Mouse (Mus musculus) MEL (cell line): ENCODE results near the gene Gss. TPM values are rescaled to one million over a fixed set of nuclear protein-coding genes. Genes with fewer than 3 reads are reported as not detected.

Experiments
- DNase-seq: peaks from one replicate; pipeline ENCODE4 v3.0.0; 2011; ENCODE audit warnings: low read depth, low spot score
- H3K27ac ChIP-seq: 2 replicates; pipeline ENCODE4 v1.5.1; 2012; ENCODE audit warnings: low read depth, mild to moderate bottlenecking, control low read depth, low read length, moderate library complexity; ENCODE audit not compliant: control insufficient read depth
- H3K27me3 ChIP-seq, 2 experiments: fragments of 150-350 bp in 1 of 2; sonication (generic) in 1 of 2; 2 replicates each; pipeline ENCODE4 v1.6.1; 2012; ENCODE audit warnings: low read length in 2 of 2, mild to moderate bottlenecking in 2 of 2, improper control_type of control experiment in 1 of 2, moderate library complexity in 1 of 2; ENCODE audit not compliant: insufficient read depth in 2 of 2, control insufficient read depth in 1 of 2
- H3K36me3 ChIP-seq, 2 experiments: 2 replicates each; pipeline ENCODE4 v1.6.1; 2012 to 2014; ENCODE audit warnings: low read length in 2 of 2, improper control_type of control experiment in 1 of 2, inconsistent platforms in 1 of 2, mild to moderate bottlenecking in 1 of 2; ENCODE audit not compliant: insufficient read depth in 2 of 2, control insufficient read depth in 1 of 2
- H3K4me1 ChIP-seq, 2 experiments: fragments of 150-350 bp in 1 of 2; sonication (generic) in 1 of 2; 2 replicates each; pipeline ENCODE4 v1.6.1; 2012; ENCODE audit warnings: low read length in 2 of 2, improper control_type of control experiment in 1 of 2, mild to moderate bottlenecking in 1 of 2; ENCODE audit not compliant: insufficient read depth in 2 of 2, control insufficient read depth in 1 of 2
- H3K4me3 ChIP-seq, 2 experiments: fragments of 150-350 bp in 1 of 2; sonication (generic) in 1 of 2; 2 replicates each; pipeline ENCODE4 v1.5.1; 2012; ENCODE audit warnings: low read depth in 2 of 2, low read length in 2 of 2, mild to moderate bottlenecking in 2 of 2, moderate library complexity in 2 of 2, control low read depth in 1 of 2, improper control_type of control experiment in 1 of 2; ENCODE audit not compliant: control insufficient read depth in 1 of 2, insufficient read depth in 1 of 2
- H3K79me2 ChIP-seq: 2 replicates; pipeline ENCODE4 v1.6.1; 2012; ENCODE audit warnings: mild to moderate bottlenecking, low read length, moderate library complexity; ENCODE audit not compliant: control insufficient read depth, poor library complexity, insufficient read depth
- H3K9ac ChIP-seq: 2 replicates; pipeline ENCODE4 v1.6.1; 2012; ENCODE audit warnings: low read depth, mild to moderate bottlenecking, control low read depth, low read length, moderate library complexity; ENCODE audit not compliant: control insufficient read depth, poor library complexity, severe bottlenecking
- H3K9me3 ChIP-seq: fragments of 150-350 bp; sonication (generic); replicated peaks from 2 replicates; pipeline ENCODE4 v1.6.1; 2012; ENCODE audit warnings: mild to moderate bottlenecking, low read length, improper control_type of control experiment, moderate library complexity; ENCODE audit not compliant: insufficient read depth
- BHLHE40 ChIP-seq: IDR thresholded peaks from 2 replicates; pipeline ENCODE4 v1.6.1; 2012; ENCODE audit warnings: low read depth, mild to moderate bottlenecking, inconsistent platforms, low read length, improper control_type of control experiment, borderline replicate concordance
- CHD2 ChIP-seq: IDR thresholded peaks from 2 replicates; pipeline ENCODE4 v1.6.1; 2011; ENCODE audit warnings: low read length, improper control_type of control experiment
- CTCF ChIP-seq, 3 experiments: IDR thresholded peaks in 2 of 3; conservative IDR thresholded peaks in 1 of 3; 2 replicates each; pipeline ENCODE4 v1.5.1; 2011 to 2012; ENCODE audit warnings: low read length in 3 of 3, low read depth in 2 of 3, mild to moderate bottlenecking in 2 of 3, improper control_type of control experiment in 1 of 3, inconsistent platforms in 1 of 3, mixed read lengths in 1 of 3, moderate library complexity in 1 of 3; ENCODE audit not compliant: control insufficient read depth in 1 of 3, insufficient read depth in 1 of 3, poor library complexity in 1 of 3, severe bottlenecking in 1 of 3
- E2F4 ChIP-seq: IDR thresholded peaks from 2 replicates; pipeline ENCODE4 v1.6.1; 2011; ENCODE audit warnings: low read depth, low read length, improper control_type of control experiment, borderline replicate concordance
- ELF1 ChIP-seq: IDR thresholded peaks from 2 replicates; pipeline ENCODE4 v1.6.1; 2014; ENCODE audit warnings: low read depth, mild to moderate bottlenecking, inconsistent platforms, low read length, improper control_type of control experiment, moderate library complexity
- ETS1 ChIP-seq: IDR thresholded peaks from 2 replicates; pipeline ENCODE4 v1.6.1; 2012; ENCODE audit warnings: low read depth, mild to moderate bottlenecking, inconsistent platforms, low read length, improper control_type of control experiment, moderate library complexity
- GABPA ChIP-seq: IDR thresholded peaks from 2 replicates; pipeline ENCODE4 v1.6.1; 2012; ENCODE audit warnings: low read depth, mild to moderate bottlenecking, inconsistent platforms, low read length, improper control_type of control experiment, moderate library complexity
- GATA1 ChIP-seq: IDR thresholded peaks from 2 replicates; pipeline ENCODE4 v1.6.1; 2011; ENCODE audit warnings: low read depth, low read length, improper control_type of control experiment
- HCFC1 ChIP-seq: IDR thresholded peaks from 2 replicates; pipeline ENCODE4 v1.6.1; 2012; ENCODE audit warnings: low read depth, mild to moderate bottlenecking, inconsistent platforms, low read length, improper control_type of control experiment, moderate library complexity
- KAT2A ChIP-seq: conservative IDR thresholded peaks from 2 replicates; pipeline ENCODE4 v1.6.1; 2012; ENCODE audit warnings: low read depth, low read length, improper control_type of control experiment, inconsistent platforms
- MAFK ChIP-seq: IDR thresholded peaks from 2 replicates; pipeline ENCODE4 v1.6.1; 2011; ENCODE audit warnings: low read depth, mild to moderate bottlenecking, low read length, improper control_type of control experiment, borderline replicate concordance
- MAX ChIP-seq: IDR thresholded peaks from 2 replicates; pipeline ENCODE4 v1.6.1; 2011; ENCODE audit warnings: low read length, improper control_type of control experiment
- MAZ ChIP-seq: IDR thresholded peaks from 2 replicates; pipeline ENCODE4 v1.6.1; 2012; ENCODE audit warnings: low read depth, mild to moderate bottlenecking, inconsistent platforms, low read length, improper control_type of control experiment
- MYB ChIP-seq: IDR thresholded peaks from 2 replicates; pipeline ENCODE4 v1.6.1; 2011; ENCODE audit warnings: mild to moderate bottlenecking, low read depth, low read length, improper control_type of control experiment
- MYC ChIP-seq: IDR thresholded peaks from 2 replicates; pipeline ENCODE4 v1.6.1; 2011; ENCODE audit warnings: low read depth, mild to moderate bottlenecking, low read length, improper control_type of control experiment, moderate library complexity
- NELFE ChIP-seq: IDR thresholded peaks from 2 replicates; pipeline ENCODE4 v1.6.1; 2011; ENCODE audit warnings: low read depth, low read length, improper control_type of control experiment
- NRF1 ChIP-seq: IDR thresholded peaks from 2 replicates; pipeline ENCODE4 v1.6.1; 2014; ENCODE audit warnings: low read depth, mild to moderate bottlenecking, inconsistent platforms, low read length, improper control_type of control experiment, moderate library complexity; ENCODE audit not compliant: poor library complexity, insufficient read depth, severe bottlenecking
- POLR2A ChIP-seq, 2 experiments: IDR thresholded peaks; 2 replicates each; pipeline ENCODE4 v1.6.1; 2011 to 2012; ENCODE audit warnings: low read length in 2 of 2, mild to moderate bottlenecking in 2 of 2, control low read depth in 1 of 2, improper control_type of control experiment in 1 of 2, low read depth in 1 of 2, moderate library complexity in 1 of 2; ENCODE audit not compliant: control insufficient read depth in 1 of 2, insufficient read depth in 1 of 2, poor library complexity in 1 of 2
- POLR2AphosphoS2 ChIP-seq: IDR thresholded peaks from 2 replicates; pipeline ENCODE4 v1.6.1; 2011; ENCODE audit warnings: low read length, improper control_type of control experiment
- RAD21 ChIP-seq: IDR thresholded peaks from 2 replicates; pipeline ENCODE4 v1.6.1; 2011; ENCODE audit warnings: mild to moderate bottlenecking, low read depth, low read length, improper control_type of control experiment
- RCOR1 ChIP-seq: IDR thresholded peaks from 2 replicates; pipeline ENCODE4 v1.6.1; 2012; ENCODE audit warnings: low read depth, mild to moderate bottlenecking, inconsistent platforms, low read length, improper control_type of control experiment
- SMC3 ChIP-seq: IDR thresholded peaks from 2 replicates; pipeline ENCODE4 v1.6.1; 2011; ENCODE audit warnings: low read depth, low read length, improper control_type of control experiment
- TAL1 ChIP-seq: IDR thresholded peaks from 2 replicates; pipeline ENCODE4 v1.6.1; 2012; ENCODE audit warnings: mild to moderate bottlenecking, inconsistent platforms, low read length, moderate library complexity, mixed read lengths
- TBP ChIP-seq: IDR thresholded peaks from 2 replicates; pipeline ENCODE4 v1.8.0; 2011; ENCODE audit warnings: low read depth, low read length, improper control_type of control experiment
- UBTF ChIP-seq: IDR thresholded peaks from 2 replicates; pipeline ENCODE4 v1.6.1; 2012; ENCODE audit warnings: low read depth, mild to moderate bottlenecking, inconsistent platforms, low read length, improper control_type of control experiment, moderate library complexity, borderline replicate concordance; ENCODE audit not compliant: insufficient read depth
- USF1 ChIP-seq: IDR thresholded peaks from 2 replicates; pipeline ENCODE4 v1.6.1; 2014; ENCODE audit warnings: low read depth, mild to moderate bottlenecking, inconsistent platforms, low read length, improper control_type of control experiment, moderate library complexity
- USF2 ChIP-seq, 2 experiments: IDR thresholded peaks; 2 replicates each; pipeline ENCODE4 v1.6.1; 2011 to 2012; ENCODE audit warnings: improper control_type of control experiment in 2 of 2, low read length in 2 of 2, borderline replicate concordance in 1 of 2, inconsistent platforms in 1 of 2, low read depth in 1 of 2, mild to moderate bottlenecking in 1 of 2; ENCODE audit not compliant: insufficient read depth in 1 of 2
- ZC3H11A ChIP-seq: IDR thresholded peaks from 2 replicates; pipeline ENCODE4 v1.6.1; 2012; ENCODE audit warnings: low read depth, mild to moderate bottlenecking, inconsistent platforms, low read length, improper control_type of control experiment
- ZMIZ1 ChIP-seq: IDR thresholded peaks from 2 replicates; pipeline ENCODE4 v1.6.1; 2012; ENCODE audit warnings: low read depth, mild to moderate bottlenecking, inconsistent platforms, low read length, improper control_type of control experiment, moderate library complexity
- ZNF384 ChIP-seq: IDR thresholded peaks from 2 replicates; pipeline ENCODE4 v1.6.1; 2012; ENCODE audit warnings: low read depth, mild to moderate bottlenecking, inconsistent platforms, low read length, improper control_type of control experiment
- polyA plus RNA-seq, 2 experiments: library from polyadenylated mRNA; stranded (reverse) in 1 of 2; unstranded in 1 of 2; fragments of >175 nt in 1 of 2; fragments of >200 nt in 1 of 2; gene quantifications; 2 replicates each; pipeline versions ENCODE4 v1.2.1 to v1.2.4; 2012; ENCODE audit warnings: low replicate concordance in 2 of 2, low read depth in 1 of 2; ENCODE audit not compliant: insufficient read length in 2 of 2, insufficient read depth in 1 of 2, missing spikeins in 1 of 2
- total RNA-seq: library from RNA; depleted of rRNA; stranded (reverse); fragments of 300-350 nt; gene quantifications from 2 replicates; pipeline ENCODE4 v1.2.3, GENCODE M21; 2012

Gss gene
- total and polyA plus RNA-seq, 3 experiments: 21.9 to 24.0 TPM; not detected in 1

DNA sequence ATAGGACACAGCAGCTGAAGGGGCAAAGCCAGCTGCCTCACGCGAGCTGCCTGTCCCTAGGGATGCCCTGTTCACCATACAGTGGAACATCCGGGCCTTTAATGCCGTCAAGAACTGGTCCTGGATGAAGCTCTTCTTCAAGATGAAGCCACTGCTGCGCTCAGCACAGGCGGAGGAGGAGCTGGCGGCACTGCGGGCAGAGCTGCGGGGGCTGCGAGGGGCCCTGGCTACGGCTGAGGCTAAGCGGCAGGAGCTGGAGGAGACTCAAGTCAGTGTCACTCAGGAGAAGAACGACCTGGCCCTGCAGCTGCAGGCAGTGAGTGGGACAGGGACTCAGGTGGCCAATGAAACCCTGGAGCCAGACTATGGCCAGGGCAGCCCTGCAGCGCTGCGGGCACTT lies 33.7 kb upstream of the Gss start:
- H3K36me3 ChIP-seq: peaks cover 0 to 6% of the 10 kb centered on the region in 2 experiments; a peak in 2 of 4 replicates
- no peaks in the 10 kb centered on the region for H3K9me3 ChIP-seq
- H3K4me3 ChIP-seq: no peak overlapping the region
- no peaks in the 10 kb centered on the region for H3K27me3 ChIP-seq
- H3K79me2 ChIP-seq: no peaks in the 10 kb centered on the region; the same call in 1 of the 2 replicates
- no peak overlapping the region for H3K27ac ChIP-seq
- H3K9ac ChIP-seq: no peak overlapping the region
- no peak for DNase-seq
- H3K4me1 ChIP-seq: peaks cover 0 to 12% of the 10 kb centered on the region in 2 experiments; a peak in 2 of 4 replicates
- TF ChIP-seq CTCF (IDR thresholded peaks at IDR 0.05 in 2 of 3, conservative IDR thresholded peaks at IDR 0.05 in 1 of 3; ENCODE audit: control insufficient read depth in 1 of 3, insufficient read depth in 1 of 3, low read depth in 2 of 3, low read length in 3 of 3, poor library complexity in 1 of 3, severe bottlenecking in 1 of 3): no peak
- TF ChIP-seq ETS1: no peak
- TF ChIP-seq POLR2AphosphoS2: no peak
- TF ChIP-seq MYB: no peak
- TF ChIP-seq MAX: no peak
- TF ChIP-seq BHLHE40: no peak
- no peak for TF ChIP-seq MYC
- no peak for TF ChIP-seq NELFE
- no peak for TF ChIP-seq HCFC1
- no peak for TF ChIP-seq E2F4
- no peak for TF ChIP-seq UBTF
- TF ChIP-seq ZMIZ1: no peak
- TF ChIP-seq GABPA: no peak
- TF ChIP-seq MAFK: no peak
- no peak for TF ChIP-seq CHD2

DNA sequence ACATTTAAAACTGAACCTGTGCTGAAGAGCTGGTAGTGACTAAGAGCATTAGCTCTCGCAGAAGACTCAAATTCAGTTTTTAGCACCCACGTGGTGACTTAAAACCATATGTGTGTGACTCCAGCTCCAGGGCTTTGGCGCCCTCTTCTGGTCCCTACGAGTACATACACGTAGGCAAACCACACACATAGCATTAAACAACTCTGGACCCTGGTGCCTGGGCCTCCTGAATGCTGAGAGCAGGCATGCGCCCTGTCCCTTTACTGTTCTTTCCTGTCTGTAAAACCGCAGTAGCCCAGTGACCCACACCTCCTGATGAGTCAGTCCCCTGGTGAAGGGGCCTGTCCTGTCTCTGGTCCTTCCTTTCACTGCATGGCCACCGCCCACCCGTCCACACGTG lies 32.1 kb upstream of the Gss start:
- Histone ChIP-seq H3K9ac (peak overlapping the region; percentile 43; the same call in 1 of the 2 replicates), H3K36me3 (peaks cover 0 to 6% of the 10 kb centered on the region in 2 experiments; a peak in 2 of 4 replicates), H3K79me2 (no peaks in the 10 kb centered on the region; the same call in 1 of the 2 replicates), H3K27me3 (no peaks in the 10 kb centered on the region), H3K4me1 (peaks cover 0 to 12% of the 10 kb centered on the region in 2 experiments; a peak in 2 of 4 replicates), H3K4me3 (0 out of 4 replicates have a peak overlapping the region, but pooled peaks of 1 of the 2 experiments have one; percentile 2), H3K9me3 (no peaks in the 10 kb centered on the region), H3K27ac (no peak overlapping the region)
- DNase-seq: peak; percentile 94
- no peak for TF ChIP-seq ZNF384
- TF ChIP-seq RCOR1: no peak
- TF ChIP-seq MYC: peak; percentile 100
- TF ChIP-seq MAZ: no peak
- no peak for TF ChIP-seq POLR2A (IDR thresholded peaks at IDR 0.05; ENCODE audit: control insufficient read depth in 1 of 2, insufficient read depth in 1 of 2, low read depth in 1 of 2, low read length in 2 of 2, poor library complexity in 1 of 2)
- TF ChIP-seq ETS1: no peak
- TF ChIP-seq KAT2A: no peak
- no peak for TF ChIP-seq USF2 (IDR thresholded peaks at IDR 0.05; ENCODE audit: borderline replicate concordance in 1 of 2, insufficient read depth in 1 of 2, low read depth in 1 of 2, low read length in 2 of 2)
- TF ChIP-seq GATA1: no peak
- peak; percentile 84 for TF ChIP-seq USF1
- no peak for TF ChIP-seq TBP
- no peak for TF ChIP-seq NELFE
- TF ChIP-seq MAFK: no peak
- TF ChIP-seq SMC3: peak; percentile 95
- peak; percentile 97 for TF ChIP-seq MAX
- TF ChIP-seq E2F4: no peak
- no peak for TF ChIP-seq ELF1
- no peak for TF ChIP-seq TAL1
- no peak for TF ChIP-seq NRF1
- no peak for TF ChIP-seq GABPA
- peak; percentile 98 for TF ChIP-seq RAD21
- TF ChIP-seq ZMIZ1: no peak
- TF ChIP-seq UBTF: no peak
- peak; percentile 91 for TF ChIP-seq ZC3H11A
- TF ChIP-seq POLR2AphosphoS2: no peak
- no peak for TF ChIP-seq MYB
